Mouse (Mus musculus) testis, adult 2 months (tissue): ENCODE results near the gene Antxr1.

ENCODE experiments used
- CTCF ChIP-seq: fragments of 200-500 bp; IDR thresholded peaks from 2 replicates; pipeline ENCODE4 v1.5.1; 2012; ENCODE audit warnings: low read depth, mild to moderate bottlenecking, inconsistent platforms, low read length, moderate library complexity; ENCODE audit not compliant: control insufficient read depth, insufficient read depth, insufficient replicate concordance
- POLR2A ChIP-seq: fragments of 200-500 bp; IDR thresholded peaks from 2 replicates; pipeline ENCODE4 v1.6.1; 2012; ENCODE audit warnings: low read depth, mild to moderate bottlenecking, inconsistent platforms, low read length, moderate library complexity; ENCODE audit not compliant: control insufficient read depth

- TF ChIP-seq POLR2A (no peak), CTCF (no peak)
Measured at GRCm38 (mm10) chr6:87206790-87207189, 128.8 kb downstream of the Antxr1 start.
